Mouse (Mus musculus) hindbrain, embryonic 16.5 days (tissue): ENCODE measurements around the gene Gm9732. TPM values are rescaled to one million over a fixed set of nuclear protein-coding genes. Genes with fewer than 3 reads are reported as not detected.
"Not testable (repeated sequence)": the region's sequence is repeated elsewhere in the genome, so short reads cannot be mapped to it uniquely, and the experiment has no call there.

Experiments used
- ATAC-seq: fragments of 200-750 bp; cut with Nextera tagmentation; 2 replicates; pipeline ENCODE4 v1.8.0; 2017; ENCODE audit warnings: moderate TSS enrichment, moderate library complexity
- H3K27ac ChIP-seq: fragments of 300-500 bp; sonication (generic); 2 replicates; pipeline ENCODE4 v1.5.1; 2014; ENCODE audit warnings: low read depth, mild to moderate bottlenecking, control low read depth, low read length, moderate library complexity
- H3K27me3 ChIP-seq: fragments of 300-500 bp; sonication (generic); replicated peaks from 2 replicates; pipeline ENCODE4 v1.6.1; 2014; ENCODE audit warnings: low read length; ENCODE audit not compliant: control insufficient read depth, insufficient read depth
- H3K36me3 ChIP-seq: fragments of 300-500 bp; sonication (generic); 2 replicates; pipeline ENCODE4 v1.6.1; 2014; ENCODE audit warnings: mild to moderate bottlenecking, low read length, moderate library complexity, mixed read lengths; ENCODE audit not compliant: control insufficient read depth, insufficient read depth
- H3K4me1 ChIP-seq: fragments of 300-500 bp; sonication (generic); 2 replicates; pipeline ENCODE4 v1.6.1; 2014; ENCODE audit warnings: low read depth, low read length; ENCODE audit not compliant: control insufficient read depth, insufficient read depth
- H3K4me2 ChIP-seq: fragments of 300-500 bp; sonication (generic); 2 replicates; pipeline ENCODE4 v1.6.1; 2014; ENCODE audit warnings: mild to moderate bottlenecking, low read length, control low read depth, moderate library complexity
- H3K4me3 ChIP-seq: fragments of 300-500 bp; sonication (generic); 2 replicates; pipeline ENCODE4 v1.5.1; 2014; ENCODE audit warnings: mild to moderate bottlenecking, low read length, control low read depth, moderate library complexity
- H3K9ac ChIP-seq: fragments of 300-500 bp; sonication (generic); 2 replicates; pipeline ENCODE4 v1.6.1; 2014; ENCODE audit warnings: low read depth, mild to moderate bottlenecking, control low read depth, low read length, moderate library complexity
- H3K9me3 ChIP-seq: fragments of 300-500 bp; sonication (generic); 2 replicates; pipeline ENCODE4 v1.6.1; 2014; ENCODE audit warnings: mild to moderate bottlenecking, low read length, moderate library complexity; ENCODE audit not compliant: control insufficient read depth
- WGBS: fragments of 180-500 bp; shearing (Covaris S2); extraction: QIAGEN DNeasy Blood & Tissue Kit; methylation state at CpG from one replicate; pipeline ENCODE4 v1.1.7; 2014; 5-methylcytosine and 5-hydroxymethylcytosine counted together
- polyA plus RNA-seq: library from polyadenylated mRNA; unstranded; fragments of >200 nt; fragmentation: Nextera tagmentation; extraction: Ambion mirVana; gene quantifications from 2 replicates; pipeline ENCODE4 v1.2.1, GENCODE M21; 2015

Gene Gm9732
- polyA plus RNA-seq, 1 experiment from 2014 or later = not detected

DNA sequence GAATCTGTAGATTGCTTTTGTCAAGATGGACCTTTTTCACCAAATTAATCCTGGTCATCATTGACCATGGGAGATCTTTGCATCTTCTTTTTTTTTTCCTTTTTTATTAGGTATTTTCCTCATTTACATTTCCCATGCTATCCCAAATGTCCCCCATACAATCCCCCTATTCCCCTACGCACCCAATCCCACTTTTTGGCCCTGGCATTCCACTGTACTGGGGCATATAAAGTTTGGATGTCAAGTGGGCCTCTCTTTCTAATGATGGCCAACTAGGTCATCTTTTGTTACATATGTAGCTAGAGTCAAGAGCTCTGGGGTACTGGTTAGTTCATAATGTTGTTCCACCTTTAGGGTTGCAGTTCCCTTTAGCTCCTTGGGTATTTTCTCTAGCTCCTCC is 62.8 kb downstream of the Gm9732 start:
- not testable (repeated sequence) for H3K4me1 ChIP-seq, H3K4me3 ChIP-seq, H3K27ac ChIP-seq, H3K9ac ChIP-seq, H3K36me3 ChIP-seq, H3K27me3 ChIP-seq, ATAC-seq, H3K9me3 ChIP-seq, H3K4me2 ChIP-seq
- 68% methylated on average over 1 of the region's 1 CpGs for WGBS

DNA sequence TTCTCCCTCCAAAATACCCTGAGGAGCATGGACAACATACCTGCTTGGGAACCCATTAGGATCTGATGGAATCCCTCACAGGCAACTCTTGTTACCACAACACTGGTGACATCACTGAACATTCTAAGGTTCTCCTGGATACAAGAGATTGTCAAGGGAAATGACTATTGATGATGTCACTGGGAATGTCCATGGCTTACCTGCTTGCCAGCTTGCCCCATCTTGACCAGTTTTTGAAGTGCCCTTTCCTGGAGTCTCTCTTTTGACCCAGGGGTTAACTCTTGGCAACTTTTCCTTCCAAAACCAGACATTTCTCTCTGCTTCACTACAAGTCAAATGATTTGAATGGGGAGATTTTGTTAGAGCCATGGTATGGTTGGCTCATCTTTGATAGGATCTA is 72.9 kb downstream of the Gm9732 start, which contains the start of gene 1700001F09Rik:
TSS of gene 1700001F09Rik (minus strand) at position 101 of the 400 bp plus-strand sequence.
- not testable (repeated sequence) for ATAC-seq, H3K4me2 ChIP-seq, H3K27me3 ChIP-seq, H3K36me3 ChIP-seq, H3K27ac ChIP-seq, H3K4me1 ChIP-seq, H3K9me3 ChIP-seq, H3K9ac ChIP-seq, H3K4me3 ChIP-seq

DNA sequence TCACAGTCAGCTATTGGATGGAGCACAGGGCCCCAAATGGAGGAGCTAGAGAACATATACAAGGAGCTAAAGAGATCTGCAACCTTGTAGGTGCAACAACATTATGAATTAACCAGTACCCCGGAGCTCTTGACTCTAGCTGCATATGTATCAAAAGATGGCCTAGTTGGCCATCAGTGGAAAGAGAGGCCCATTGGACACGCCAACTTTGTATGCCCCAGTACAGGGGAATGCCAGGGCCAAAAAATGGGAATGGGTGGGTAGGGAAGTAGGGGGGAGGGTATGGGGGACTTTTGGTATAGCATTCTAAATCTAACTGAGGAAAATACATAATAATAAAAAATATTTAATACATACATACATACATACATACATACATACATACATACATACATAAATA is 78.1 kb downstream of the Gm9732 start:
- not testable (repeated sequence) for ATAC-seq
- 81% methylated on average over 2 of the region's 2 CpGs for WGBS

More for the DNA sequence above, 78.1 kb downstream of the Gm9732 start:
- H3K4me3 ChIP-seq, H3K4me1 ChIP-seq, H3K27ac ChIP-seq, H3K36me3 ChIP-seq, H3K9me3 ChIP-seq, H3K9ac ChIP-seq, H3K27me3 ChIP-seq, H3K4me2 ChIP-seq: not testable (repeated sequence)

Other genes starting within 250 kb of the Gm9732 start
- not detected in 2 replicates for gene Gm8094, start 198.4 kb upstream of the Gm9732 start, polyA plus RNA-seq
- 0.13 and 0.20 TPM in 2 replicates for gene Gm8104, start 174.4 kb upstream of the Gm9732 start, polyA plus RNA-seq
- gene Gm7233, start 95.2 kb upstream of the Gm9732 start, polyA plus RNA-seq = not detected in 2 replicates
- gene Gm8122, start 39.7 kb upstream of the Gm9732 start, polyA plus RNA-seq = not detected in 2 replicates
- gene Gm8126, start 16.4 kb upstream of the Gm9732 start, polyA plus RNA-seq = not detected in 2 replicates
- gene Gm8127, start 18.8 kb downstream of the Gm9732 start, polyA plus RNA-seq = not detected in 2 replicates
- not detected in 2 replicates for gene 1700001F09Rik, start 72.8 kb downstream of the Gm9732 start, polyA plus RNA-seq
- gene Gm8138, start 141.3 kb downstream of the Gm9732 start, polyA plus RNA-seq = not detected in 2 replicates